Mouse (Mus musculus) ES-E14 (cell line): Measurements from ENCODE around the gene St3gal2.
"Not testable (repeated sequence)": the region's sequence is repeated elsewhere in the genome, so short reads cannot be mapped to it uniquely, and the experiment has no call there.

Experiments used
- HCFC1 ChIP-seq: IDR thresholded peaks from 2 replicates; pipeline ENCODE4 v1.6.1; 2012; ENCODE audit warnings: low read length, inconsistent platforms, borderline replicate concordance; ENCODE audit not compliant: insufficient read depth
- MAFK ChIP-seq: IDR thresholded peaks from 2 replicates; pipeline ENCODE4 v1.6.1; 2014; ENCODE audit warnings: mild to moderate bottlenecking, low read depth, low read length, inconsistent platforms; ENCODE audit not compliant: insufficient read depth
- ZC3H11A ChIP-seq: IDR thresholded peaks from 2 replicates; pipeline ENCODE4 v1.6.1; 2012; ENCODE audit warnings: low read depth, mild to moderate bottlenecking, inconsistent platforms, low read length, borderline replicate concordance

DNA sequence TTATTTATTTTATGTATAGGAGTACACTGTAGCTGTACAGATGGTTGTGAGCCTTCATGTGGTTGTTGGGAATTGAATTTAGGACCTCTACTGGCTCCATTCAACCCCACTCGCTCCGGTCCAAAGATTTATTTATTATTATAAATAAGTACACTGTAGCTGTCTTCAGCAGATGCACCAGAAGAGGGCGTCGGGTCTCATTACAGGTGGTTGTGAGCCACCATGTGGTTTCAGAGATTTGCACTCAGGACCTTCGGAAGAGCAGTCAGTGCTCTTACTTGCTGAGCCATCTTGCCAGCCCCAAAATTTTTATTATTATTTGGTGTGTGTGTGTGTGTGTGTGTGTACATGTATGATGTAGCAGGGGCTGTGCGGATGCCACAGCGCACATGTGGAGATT lies 38.8 kb downstream of the St3gal2 start:
- not testable (repeated sequence) for TF ChIP-seq HCFC1, ZC3H11A, MAFK
